Mouse (Mus musculus) C2C12 (cell line): ENCODE results near the gene Vti1a. TPM values are rescaled to one million over a fixed set of nuclear protein-coding genes. Genes with fewer than 3 reads are reported as not detected.

Experiments
- H3K27me3 ChIP-seq: one replicate; pipeline ENCODE4 v1.6.1; 2011; ENCODE audit not compliant: control insufficient read depth, insufficient read depth, insufficient read length
- H3K36me3 ChIP-seq: one replicate; pipeline ENCODE4 v1.6.1; 2011; ENCODE audit not compliant: control insufficient read depth, insufficient read depth
- H3K4me3 ChIP-seq: one replicate; pipeline ENCODE4 v1.5.1; 2011; ENCODE audit warnings: mild to moderate bottlenecking, control low read depth; ENCODE audit not compliant: poor library complexity, insufficient read depth, severe bottlenecking
- H3K79me2 ChIP-seq: one replicate; pipeline ENCODE4 v1.6.1; 2011; ENCODE audit not compliant: control insufficient read depth, insufficient read depth
- H3K79me3 ChIP-seq: one replicate; pipeline ENCODE4 v1.6.1; 2011; ENCODE audit warnings: low read depth, control low read depth
- H3ac ChIP-seq: one replicate; pipeline ENCODE3; 2011; ENCODE audit warnings: low read depth; ENCODE audit not compliant: control insufficient read depth, insufficient read length
- CEBPB ChIP-seq: IDR thresholded peaks from one replicate; pipeline ENCODE4 v1.6.1; 2011; ENCODE audit warnings: low read depth, mild to moderate bottlenecking, control low read depth, moderate library complexity
- CTCF ChIP-seq: IDR thresholded peaks from one replicate; pipeline ENCODE4 v1.5.1; 2011; ENCODE audit not compliant: control insufficient read depth, insufficient read depth, insufficient read length
- FOSL1 ChIP-seq: IDR thresholded peaks from one replicate; pipeline ENCODE4 v1.8.0; 2011; ENCODE audit warnings: mild to moderate bottlenecking, low read length; ENCODE audit not compliant: poor library complexity, insufficient read depth, severe bottlenecking
- MAX ChIP-seq: IDR thresholded peaks from one replicate; pipeline ENCODE4 v1.6.1; 2011; ENCODE audit warnings: mild to moderate bottlenecking, control low read depth
- MYOD1 ChIP-seq: IDR thresholded peaks from one replicate; pipeline ENCODE4 v1.6.1; 2011; ENCODE audit warnings: low read depth; ENCODE audit not compliant: control insufficient read depth, insufficient read length
- MYOG ChIP-seq: IDR thresholded peaks from one replicate; pipeline ENCODE4 v1.6.1; 2011; ENCODE audit not compliant: control insufficient read depth, insufficient read length; ENCODE audit errors: extremely low read depth
- USF1 ChIP-seq: IDR thresholded peaks from one replicate; pipeline ENCODE4 v1.6.1; 2011; ENCODE audit warnings: low read depth, mild to moderate bottlenecking, control low read depth, moderate library complexity
- polyA plus RNA-seq: library from polyadenylated mRNA; unstranded; fragments of >200 nt; fragmentation: generic; extraction: Trizol; gene quantifications from one replicate; pipeline ENCODE4 v1.2.1, GENCODE M21; 2012; ENCODE audit warnings: missing spikeins

Gene Vti1a
- polyA plus RNA-seq, 1 experiment = 10.4 TPM

DNA sequence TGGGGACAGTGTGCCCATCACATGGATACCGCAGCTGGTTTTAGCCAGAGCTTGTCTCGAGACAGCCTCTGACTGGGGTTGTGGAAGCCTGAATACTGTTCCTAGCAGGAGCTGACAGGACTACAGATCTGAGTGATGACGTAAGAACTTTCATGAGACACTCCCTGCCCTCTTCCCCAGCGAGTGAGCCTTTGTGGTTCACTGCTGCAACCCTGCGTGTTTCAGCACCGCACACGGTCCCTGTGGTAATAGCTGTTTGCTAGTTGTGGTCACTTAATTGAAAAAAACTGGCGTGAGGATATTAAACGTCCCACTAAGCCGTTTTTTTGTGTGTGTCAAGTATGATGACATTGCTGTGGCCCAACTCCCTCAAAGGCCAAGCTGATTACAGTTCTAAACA is 232.6 kb downstream of the Vti1a start:
- no peaks in the 10 kb centered on the region for H3K36me3 ChIP-seq
- no peak for TF ChIP-seq USF1
- no peak for TF ChIP-seq FOSL1
- peak; percentile 21 for TF ChIP-seq CEBPB
- H3K79me3 ChIP-seq = no peaks in the 10 kb centered on the region
- H3K79me2 ChIP-seq = no peaks in the 10 kb centered on the region
- H3K4me3 ChIP-seq = no peak overlapping the region
- H3K27me3 ChIP-seq = no peaks in the 10 kb centered on the region
- no peak overlapping the region for H3ac ChIP-seq

- Histone ChIP-seq H3K79me2 (no peaks in the 10 kb centered on the region), H3K79me3 (no peaks in the 10 kb centered on the region), H3K36me3 (no peaks in the 10 kb centered on the region), H3K4me3 (no peak overlapping the region), H3K27me3 (no peaks in the 10 kb centered on the region), H3ac (no peak overlapping the region)
- TF ChIP-seq USF1 = no peak
- no peak for TF ChIP-seq FOSL1
- no peak for TF ChIP-seq MYOD1
- TF ChIP-seq CEBPB = no peak
- no peak for TF ChIP-seq MAX
- TF ChIP-seq MYOG = no peak
- no peak for TF ChIP-seq CTCF
Measured at GRCm38 (mm10) chr19:55550176-55550575, 234.1 kb downstream of the Vti1a start.

GRCm38 (mm10) chr19:55552339-55552738 is 236.2 kb downstream of the Vti1a start:
- Histone ChIP-seq H3K36me3 (no peaks in the 10 kb centered on the region), H3K4me3 (no peak overlapping the region), H3ac (no peak overlapping the region), H3K79me3 (no peaks in the 10 kb centered on the region), H3K79me2 (no peaks in the 10 kb centered on the region), H3K27me3 (no peaks in the 10 kb centered on the region)
- no peak for TF ChIP-seq MYOD1
- no peak for TF ChIP-seq CTCF
- TF ChIP-seq MYOG = no peak
- TF ChIP-seq FOSL1 = no peak
- no peak for TF ChIP-seq CEBPB
- TF ChIP-seq MAX = no peak
- no peak for TF ChIP-seq USF1

GRCm38 (mm10) chr19:55552861-55553260 is 236.8 kb downstream of the Vti1a start:
- TF ChIP-seq MYOG = no peak
- no peak for TF ChIP-seq CTCF
- TF ChIP-seq CEBPB = no peak
- TF ChIP-seq FOSL1 = no peak
- TF ChIP-seq MAX = no peak
- TF ChIP-seq MYOD1 = no peak
- TF ChIP-seq USF1 = no peak
- no peaks in the 10 kb centered on the region for H3K79me2 ChIP-seq
- no peaks in the 10 kb centered on the region for H3K79me3 ChIP-seq
- H3K4me3 ChIP-seq = no peak overlapping the region
- H3K27me3 ChIP-seq = no peaks in the 10 kb centered on the region
- no peak overlapping the region for H3ac ChIP-seq
- H3K36me3 ChIP-seq = no peaks in the 10 kb centered on the region

- Histone ChIP-seq H3ac (no peak overlapping the region), H3K79me2 (no peaks in the 10 kb centered on the region), H3K79me3 (no peaks in the 10 kb centered on the region), H3K36me3 (no peaks in the 10 kb centered on the region), H3K27me3 (no peaks in the 10 kb centered on the region), H3K4me3 (no peak overlapping the region)
- TF ChIP-seq MAX (no peak), MYOD1 (no peak), CEBPB (no peak), FOSL1 (no peak), CTCF (no peak), USF1 (no peak), MYOG (no peak)
Measured at GRCm38 (mm10) chr19:55554295-55554694, 238.2 kb downstream of the Vti1a start.

GRCm38 (mm10) chr19:55554703-55555102 is 238.6 kb downstream of the Vti1a start:
- no peak overlapping the region for H3K4me3 ChIP-seq
- H3ac ChIP-seq = no peak overlapping the region
- TF ChIP-seq FOSL1 (no peak), MYOD1 (no peak), MYOG (no peak), CTCF (no peak), USF1 (no peak), CEBPB (no peak), MAX (no peak)
- H3K36me3 ChIP-seq = no peaks in the 10 kb centered on the region
- H3K79me3 ChIP-seq = no peaks in the 10 kb centered on the region
- no peaks in the 10 kb centered on the region for H3K79me2 ChIP-seq
- no peaks in the 10 kb centered on the region for H3K27me3 ChIP-seq
